In genomic region chr8:4800524-4801122, GRCm38 (mm10) we compare ENCODE assay signal across 8 mouse cellular contexts. TPM values are rescaled to one million over a fixed set of nuclear protein-coding genes. Genes with fewer than 3 reads are reported as not detected.
DNase-seq lines count a peak whose midpoint lies in the region; ATAC-seq and TF ChIP-seq lines count a peak whose summit lies in the region.

No protein-coding gene starts in this region.

- no peak for TF ChIP-seq POLR2A in limb, embryonic 14.5 days (IDR thresholded peaks at IDR 0.05; ENCODE audit: borderline replicate concordance, extremely low read depth, insufficient read depth, insufficient read length)
- TF ChIP-seq POLR2A in olfactory bulb, adult 2 months (IDR thresholded peaks at IDR 0.05; ENCODE audit: insufficient read depth, low read depth, low read length), result no peak

- TF ChIP-seq CTCF in olfactory bulb, adult 2 months (IDR thresholded peaks at IDR 0.05; ENCODE audit: insufficient read depth, low read depth, low read length), result peak; percentile 30; the same call in 1 of the 2 replicates

- no peaks in the 10 kb centered on the region for H3K27me3 ChIP-seq in hindbrain, embryonic 10.5 days (ENCODE audit: insufficient read depth, poor library complexity, severe bottlenecking)
- no peaks in the 10 kb centered on the region for H3K27me3 ChIP-seq in hindbrain, embryonic 12.5 days
- no peaks in the 10 kb centered on the region for H3K27me3 ChIP-seq in hindbrain, embryonic 16.5 days (replicated peaks; ENCODE audit: control insufficient read depth, insufficient read depth, low read length)
- no peaks in the 10 kb centered on the region for H3K27me3 ChIP-seq in limb, embryonic 14.5 days (ENCODE audit: control insufficient read depth, insufficient read depth, low read length)

- H3K9me3 ChIP-seq in hindbrain, embryonic 10.5 days, result peaks cover 10% of the 10 kb centered on the region
- no peaks in the 10 kb centered on the region; the same call in 1 of the 2 replicates for H3K9me3 ChIP-seq in hindbrain, embryonic 12.5 days (replicated peaks)
- H3K9me3 ChIP-seq in ES-E14 (ENCODE audit: control insufficient read depth, insufficient read depth, low read depth, low read length), result no peaks in the 10 kb centered on the region
- no peaks in the 10 kb centered on the region for H3K9me3 ChIP-seq in hindbrain, embryonic 16.5 days (ENCODE audit: control insufficient read depth, low read length)
- H3K9me3 ChIP-seq in limb, embryonic 14.5 days (ENCODE audit: control insufficient read depth, low read length), result no peaks in the 10 kb centered on the region

- no peak overlapping the region for H3K4me3 ChIP-seq in hindbrain, embryonic 10.5 days
- no peak overlapping the region for H3K4me3 ChIP-seq in hindbrain, embryonic 12.5 days
- peak overlapping the region; percentile 45 to 61; a peak in 3 of 4 replicates for H3K4me3 ChIP-seq in ES-E14 (ENCODE audit: insufficient read depth in 1 of 2, low read depth in 1 of 2, low read length in 2 of 2, poor library complexity in 1 of 2, severe bottlenecking in 1 of 2)
- H3K4me3 ChIP-seq in hindbrain, embryonic 16.5 days (ENCODE audit: low read length), result no peak overlapping the region
- H3K4me3 ChIP-seq in limb, embryonic 14.5 days (replicated peaks; ENCODE audit: low read length), result no peak overlapping the region
- H3K4me3 ChIP-seq in olfactory bulb, adult 2 months (ENCODE audit: insufficient read depth, low read depth, low read length), result no peak overlapping the region

- H3K36me3 ChIP-seq in hindbrain, embryonic 10.5 days, result no peaks in the 10 kb centered on the region
- H3K36me3 ChIP-seq in hindbrain, embryonic 12.5 days, result no peaks in the 10 kb centered on the region
- no peaks in the 10 kb centered on the region for H3K36me3 ChIP-seq in ES-E14 (ENCODE audit: control insufficient read depth, insufficient read depth, low read length, poor library complexity, severe bottlenecking)
- no peaks in the 10 kb centered on the region for H3K36me3 ChIP-seq in hindbrain, embryonic 16.5 days (ENCODE audit: control insufficient read depth, insufficient read depth, low read length)
- H3K36me3 ChIP-seq in limb, embryonic 14.5 days (ENCODE audit: control insufficient read depth, insufficient read depth, low read length), result no peaks in the 10 kb centered on the region

- no peak overlapping the region for H3K4me2 ChIP-seq in hindbrain, embryonic 12.5 days (replicated peaks)
- no peak overlapping the region for H3K4me2 ChIP-seq in hindbrain, embryonic 16.5 days (ENCODE audit: low read length)
- no peak overlapping the region for H3K4me2 ChIP-seq in limb, embryonic 14.5 days (replicated peaks; ENCODE audit: low read depth, low read length, severe bottlenecking)

- in situ Hi-C loops in ES-E14 (cut with MboI; ENCODE audit: low sequenced_read_pairs in 2 of 2, unreplicated experiment in 2 of 2), result no loop called here

- no peak overlapping the region for H3K9ac ChIP-seq in hindbrain, embryonic 12.5 days
- peak overlapping the region; percentile 38; the same call in 1 of the 2 replicates for H3K9ac ChIP-seq in ES-E14 (ENCODE audit: insufficient read depth, low read depth, low read length, poor library complexity, severe bottlenecking)
- no peak overlapping the region for H3K9ac ChIP-seq in hindbrain, embryonic 16.5 days (ENCODE audit: low read depth, low read length)
- no peak overlapping the region for H3K9ac ChIP-seq in limb, embryonic 14.5 days (ENCODE audit: low read depth, low read length, severe bottlenecking)

- ATAC-seq in hindbrain, embryonic 12.5 days (ENCODE audit: low FRiP score), result no peak
- ATAC-seq in common myeloid progenitor, adult 5-6 weeks (replicated peaks; ENCODE audit: low read depth, poor library complexity, severe bottlenecking), result peak; percentile 69
- ATAC-seq in hindbrain, embryonic 16.5 days, result peak; percentile 52
- no peak for ATAC-seq in limb, embryonic 14.5 days (ENCODE audit: low FRiP score, low read depth)
- no peak for ATAC-seq in erythroblast, adult 5-6 weeks (replicated peaks; ENCODE audit: low FRiP score, poor library complexity, severe bottlenecking)

- H3K27ac ChIP-seq in hindbrain, embryonic 10.5 days, result no peak overlapping the region
- no peak overlapping the region for H3K27ac ChIP-seq in hindbrain, embryonic 12.5 days
- H3K27ac ChIP-seq in ES-E14 (ENCODE audit: insufficient read depth, low read depth, low read length, poor library complexity, severe bottlenecking), result no peak overlapping the region
- no peak overlapping the region for H3K27ac ChIP-seq in hindbrain, embryonic 16.5 days (ENCODE audit: low read depth, low read length)
- H3K27ac ChIP-seq in limb, embryonic 14.5 days (replicated peaks; ENCODE audit: low read depth, low read length), result no peak overlapping the region
- H3K27ac ChIP-seq in olfactory bulb, adult 2 months (ENCODE audit: insufficient read depth, low read depth, low read length), result no peak overlapping the region

- peak; percentile 42 for DNase-seq in hindbrain, embryonic 10.5 days (ENCODE audit: low spot score)
- peak; percentile 72 for DNase-seq in ES-E14 (ENCODE audit: low read depth, low spot score)
- DNase-seq in limb, embryonic 14.5 days (ENCODE audit: low spot score), result peak; percentile 48

- H3K4me1 ChIP-seq in hindbrain, embryonic 10.5 days (replicated peaks), result no peaks in the 10 kb centered on the region
- H3K4me1 ChIP-seq in hindbrain, embryonic 12.5 days, result no peaks in the 10 kb centered on the region
- no peaks in the 10 kb centered on the region for H3K4me1 ChIP-seq in ES-E14 (ENCODE audit: control insufficient read depth in 2 of 2, insufficient read depth in 2 of 2, low read length in 2 of 2, poor library complexity in 1 of 2)
- H3K4me1 ChIP-seq in hindbrain, embryonic 16.5 days (ENCODE audit: control insufficient read depth, insufficient read depth, low read depth, low read length), result no peaks in the 10 kb centered on the region
- H3K4me1 ChIP-seq in limb, embryonic 14.5 days (ENCODE audit: control insufficient read depth, insufficient read depth, low read length), result no peaks in the 10 kb centered on the region
- H3K4me1 ChIP-seq in olfactory bulb, adult 2 months (ENCODE audit: control insufficient read depth, insufficient read depth, low read length), result no peaks in the 10 kb centered on the region

- WGBS in hindbrain, embryonic 10.5 days, result 59% methylated on average over 19 of the region's 19 CpGs
- WGBS in hindbrain, embryonic 12.5 days, result 58% methylated on average over 19 of the region's 19 CpGs
- WGBS in hindbrain, embryonic 16.5 days, result 54% methylated on average over 18 of the region's 19 CpGs
- 57% methylated on average over 19 of the region's 19 CpGs for WGBS in limb, embryonic 14.5 days
- 55% methylated on average over 19 of the region's 19 CpGs for WGBS in olfactory bulb, adult 2 months

TF ChIP-seq in ES-E14, 5 proteins besides CTCF, POLR2A, EP300 and RAD21:
- TF ChIP-seq ZC3H11A (IDR thresholded peaks at IDR 0.05; ENCODE audit: borderline replicate concordance, low read depth, low read length), result peak; percentile 28; the same call in 1 of the 2 replicates
- TF ChIP-seq MAFK (IDR thresholded peaks at IDR 0.05; ENCODE audit: insufficient read depth, low read depth, low read length), result no peak
TF ChIP-seq in ES-E14: peak in this region for 1.

RNA-seq across cellular contexts. Expression of gene Shcbp1, which starts 21.3 kb away (rescaled TPM):
- polyA plus RNA-seq in hindbrain, embryonic 10.5 days (2016; fragmentation: Nextera tagmentation; extraction: Ambion mirVana), result 52.7 and 78.0 TPM in 2 replicates
- 44.1 and 45.7 TPM in 2 replicates for polyA plus RNA-seq in hindbrain, embryonic 12.5 days (2016; fragmentation: Nextera tagmentation; extraction: Ambion mirVana)
- 31.0 and 40.2 TPM in 2 replicates for total RNA-seq in ES-E14 (2012; rRNA removed)
- 53.2 and 65.4 TPM in 2 replicates for total RNA-seq in common myeloid progenitor, adult 5-6 weeks (2017)
- polyA plus RNA-seq in hindbrain, embryonic 16.5 days (2015; fragmentation: Nextera tagmentation; extraction: Ambion mirVana), result 11.2 and 12.3 TPM in 2 replicates
- polyA plus RNA-seq in limb, embryonic 14.5 days (2012; rRNA removed), result 26.4 and 34.6 TPM in 2 replicates
- polyA plus RNA-seq in limb, embryonic 14.5 days (2014; fragmentation: Nextera tagmentation; extraction: Ambion mirVana), result 55.1 and 58.8 TPM in 2 replicates
- not detected in 2 replicates for polyA plus RNA-seq in olfactory bulb, adult 2 months (2012; ENCODE audit: insufficient read depth, insufficient read length, low replicate concordance, missing spikeins)
- total RNA-seq in erythroblast, adult 5-6 weeks (2015; ENCODE audit: low replicate concordance), result 25.7 and 34.0 TPM in 2 replicates
- total RNA-seq in erythroblast, adult 5-6 weeks (2017; ENCODE audit: low replicate concordance), result 20.7 and 21.3 TPM in 2 replicates

Comparison
In these comparisons a context has a peak if more than half of its experiments do, and no peak if none do; other contexts are left out.
1. ATAC-seq: peak in common myeloid progenitor, adult 5-6 weeks (single experiment) and hindbrain, embryonic 16.5 days (single experiment); none in hindbrain, embryonic 12.5 days (single experiment), limb, embryonic 14.5 days (single experiment) and erythroblast, adult 5-6 weeks (single experiment).
2. H3K4me3 ChIP-seq: peak in ES-E14 (2 of 2); none in hindbrain, embryonic 10.5 days (single experiment), hindbrain, embryonic 12.5 days (single experiment), hindbrain, embryonic 16.5 days (single experiment), limb, embryonic 14.5 days (single experiment) and olfactory bulb, adult 2 months (single experiment).
3. RNA of gene Shcbp1, which starts 21.3 kb away (polyA plus RNA-seq): 26.4 to 58.8 TPM in limb, embryonic 14.5 days, 52.7 to 78.0 TPM in hindbrain, embryonic 10.5 days, 44.1 to 45.7 TPM in hindbrain, embryonic 12.5 days and 11.2 to 12.3 TPM in hindbrain, embryonic 16.5 days; not detected in olfactory bulb, adult 2 months; every median in the first group is over 10 times any median in the second.
4. Peak in every context shown above with its lines, with median percentiles within 50 percentile points of each other: DNase-seq.